Mouse (Mus musculus) olfactory bulb, adult 2 months (tissue): ENCODE results near the gene Banf2. TPM values are rescaled to one million over a fixed set of nuclear protein-coding genes. Genes with fewer than 3 reads are reported as not detected.

ENCODE experiments used
- H3K27ac ChIP-seq: fragments of 200-500 bp; 2 replicates; pipeline ENCODE4 v1.5.1; 2012; ENCODE audit warnings: low read depth, low read length; ENCODE audit not compliant: insufficient read depth
- H3K4me1 ChIP-seq: fragments of 200-500 bp; 2 replicates; pipeline ENCODE4 v1.6.1; 2012; ENCODE audit warnings: low read length; ENCODE audit not compliant: control insufficient read depth, insufficient read depth
- H3K4me3 ChIP-seq: fragments of 200-500 bp; 2 replicates; pipeline ENCODE4 v1.5.1; 2012; ENCODE audit warnings: mild to moderate bottlenecking, low read depth, low read length, moderate library complexity; ENCODE audit not compliant: insufficient read depth
- CTCF ChIP-seq: fragments of 200-500 bp; IDR thresholded peaks from 2 replicates; pipeline ENCODE4 v1.5.1; 2012; ENCODE audit warnings: low read depth, mild to moderate bottlenecking, low read length, moderate library complexity; ENCODE audit not compliant: insufficient read depth
- POLR2A ChIP-seq: fragments of 200-500 bp; IDR thresholded peaks from 2 replicates; pipeline ENCODE4 v1.6.1; 2012; ENCODE audit warnings: mild to moderate bottlenecking, low read depth, low read length, moderate library complexity; ENCODE audit not compliant: insufficient read depth
- WGBS: fragments of 180-500 bp; shearing (Covaris S2); methylation state at CpG from one replicate; pipeline ENCODE4 v1.1.7; 2018; 5-methylcytosine and 5-hydroxymethylcytosine counted together
- polyA plus RNA-seq: library from polyadenylated mRNA; stranded (reverse); fragments of >200 nt; gene quantifications from 2 replicates; pipeline ENCODE4 v1.2.4, GENCODE M21; 2012; ENCODE audit warnings: low replicate concordance; ENCODE audit not compliant: missing spikeins, insufficient read depth, insufficient read length

The Banf2 gene
- polyA plus RNA-seq, 1 experiment = not detected

- H3K27ac ChIP-seq = no peak overlapping the region
- 85% methylated on average over 11 of the region's 11 CpGs for WGBS
- peaks cover 7% of the 10 kb centered on the region for H3K4me1 ChIP-seq
- TF ChIP-seq CTCF = no peak
- TF ChIP-seq POLR2A = no peak
- H3K4me3 ChIP-seq = no peak overlapping the region
These were observed 14.1 kb downstream of the Banf2 start for GRCm38 (mm10) chr2:144046916-144047315.

DNA sequence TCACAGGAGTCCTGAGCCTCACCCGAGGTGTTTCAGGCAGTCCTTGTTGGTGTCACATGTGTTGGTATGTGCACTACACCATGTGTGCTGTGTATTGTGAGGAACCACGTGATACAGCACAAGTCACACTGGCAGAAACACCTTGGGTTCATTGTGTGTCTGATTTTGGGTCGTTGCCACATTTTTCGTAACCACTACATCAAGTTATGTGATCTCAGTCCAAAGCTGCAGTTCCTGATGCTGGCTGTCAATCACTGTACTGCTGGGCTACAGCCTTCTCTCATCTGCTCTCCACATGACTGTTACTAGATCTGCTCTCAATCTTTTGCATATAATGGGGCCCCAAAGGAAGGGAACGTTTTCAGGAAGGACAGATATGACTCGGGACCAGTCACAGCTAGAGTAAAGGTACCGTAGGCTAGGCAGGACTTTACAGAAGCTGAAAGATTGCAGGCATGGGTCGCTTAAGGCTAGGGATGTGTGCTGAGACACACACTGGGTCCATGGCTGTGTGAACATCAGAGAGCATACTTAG, 17.4 kb downstream of the Banf2 start:
- TF ChIP-seq CTCF (no peak), POLR2A (no peak)
- Histone ChIP-seq H3K27ac (no peak overlapping the region), H3K4me1 (0 out of 2 replicates have a peak, but pooled peaks cover 3% of the 10 kb centered on the region), H3K4me3 (no peak overlapping the region)
- WGBS = 80% methylated on average over 8 of the region's 8 CpGs

GRCm38 (mm10) chr2:144050861-144051260, 18.0 kb downstream of the Banf2 start:
- 92% methylated on average over 6 of the region's 6 CpGs for WGBS
- Histone ChIP-seq H3K27ac (no peak overlapping the region), H3K4me3 (no peak overlapping the region), H3K4me1 (0 out of 2 replicates have a peak, but pooled peaks cover 3% of the 10 kb centered on the region)
- TF ChIP-seq POLR2A (no peak), CTCF (no peak)

GRCm38 (mm10) chr2:144052410-144053065, 19.7 kb downstream of the Banf2 start:
- no peak overlapping the region for H3K4me3 ChIP-seq
- TF ChIP-seq CTCF (no peak), POLR2A (no peak)
- H3K4me1 ChIP-seq = no peaks in the 10 kb centered on the region
- WGBS = 66% methylated on average over 8 of the region's 8 CpGs
- no peak overlapping the region for H3K27ac ChIP-seq

DNA sequence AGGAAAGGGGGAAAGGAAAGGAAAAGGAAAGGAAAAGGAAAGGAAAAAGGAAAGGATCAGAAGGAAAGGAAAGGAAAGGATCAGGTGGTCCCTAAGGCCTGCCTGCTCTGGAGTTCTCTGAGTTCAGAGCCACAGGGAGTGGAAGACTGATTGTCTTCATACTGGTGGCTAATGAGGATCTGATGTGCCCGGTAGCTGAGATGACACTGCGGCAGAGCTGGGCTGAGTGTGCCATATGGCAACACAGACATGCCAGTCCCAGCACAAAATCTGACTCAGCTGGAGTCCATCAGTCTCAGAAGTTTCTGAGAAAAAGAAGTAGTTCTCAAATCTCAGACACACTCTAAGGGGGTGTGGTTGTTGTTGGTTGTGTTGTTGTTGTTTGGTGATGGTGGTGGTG, 24.9 kb downstream of the Banf2 start:
- Histone ChIP-seq H3K4me1 (no peaks in the 10 kb centered on the region), H3K4me3 (no peak overlapping the region), H3K27ac (no peak overlapping the region)
- 82% methylated on average over 2 of the region's 2 CpGs for WGBS
- TF ChIP-seq POLR2A = no peak

GRCm38 (mm10) chr2:144061701-144062100, 28.8 kb downstream of the Banf2 start:
- whole genome bisulfite sequencing = 89% methylated on average over 6 of the region's 6 CpGs
- no peak overlapping the region for H3K4me3 ChIP-seq
- no peaks in the 10 kb centered on the region for H3K4me1 ChIP-seq
- TF ChIP-seq CTCF = no peak
- no peak for TF ChIP-seq POLR2A
- no peak overlapping the region for H3K27ac ChIP-seq

GRCm38 (mm10) chr2:144065499-144065898, 32.6 kb downstream of the Banf2 start:
- H3K4me3 ChIP-seq = no peak overlapping the region
- 96% methylated on average over 2 of the region's 2 CpGs for WGBS
- no peak overlapping the region for H3K27ac ChIP-seq
- TF ChIP-seq POLR2A (no peak), CTCF (no peak)
- no peaks in the 10 kb centered on the region for H3K4me1 ChIP-seq

DNA sequence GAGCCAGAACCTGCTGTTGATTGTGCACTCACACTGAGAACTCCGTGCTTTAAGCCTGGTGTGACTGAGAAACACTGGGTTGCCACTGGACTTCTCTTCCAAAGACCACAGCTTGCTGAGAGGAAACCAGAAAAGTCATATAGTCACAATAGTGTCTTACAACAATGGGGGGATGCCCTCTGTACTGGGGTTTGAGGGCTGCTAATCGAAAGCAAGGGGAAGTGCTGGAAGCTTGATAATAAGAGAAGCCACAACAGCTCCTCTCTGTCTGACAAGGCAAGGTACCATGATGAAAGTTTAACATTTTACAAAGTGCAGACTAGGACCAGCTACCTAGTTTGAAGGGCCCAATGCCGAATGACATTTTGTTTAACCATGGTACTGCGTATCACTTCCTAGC, 36.8 kb downstream of the Banf2 start:
- Histone ChIP-seq H3K4me3 (no peak overlapping the region), H3K4me1 (peaks cover 8% of the 10 kb centered on the region), H3K27ac (no peak overlapping the region)
- 97% methylated on average over 4 of the region's 4 CpGs for WGBS
- TF ChIP-seq CTCF = no peak

DNA sequence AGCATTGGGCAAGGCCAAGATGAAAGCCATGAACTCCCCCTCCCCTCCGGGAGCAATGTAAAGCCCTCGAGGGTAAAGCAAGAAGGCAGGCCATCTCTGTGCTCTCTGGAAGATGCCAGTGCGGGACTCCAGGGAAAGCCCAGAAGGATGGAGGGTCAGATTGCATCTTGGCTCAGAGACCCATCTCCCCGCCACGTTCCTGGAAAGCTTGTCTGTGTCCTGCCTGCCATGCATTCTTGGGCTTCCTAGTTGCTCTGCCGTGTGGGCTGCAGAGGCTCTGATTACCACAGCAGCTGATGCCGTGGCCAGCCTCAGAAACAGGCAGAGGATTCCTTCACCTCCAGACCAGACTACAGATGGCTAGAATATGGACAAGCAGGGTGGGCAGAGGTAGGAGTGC, 37.6 kb downstream of the Banf2 start:
- no peak overlapping the region for H3K4me3 ChIP-seq
- WGBS = 85% methylated on average over 7 of the region's 7 CpGs
- peaks cover 8% of the 10 kb centered on the region for H3K4me1 ChIP-seq
- TF ChIP-seq POLR2A = no peak
- no peak for TF ChIP-seq CTCF
- H3K27ac ChIP-seq = no peak overlapping the region
